Mouse (Mus musculus): Measurements from ENCODE around the gene Tpbg. TPM values are rescaled to one million over a fixed set of nuclear protein-coding genes. Genes with fewer than 3 reads are reported as not detected.

Tpbg gene
- polyA plus RNA-seq, 1 experiment: not detected

- Histone ChIP-seq H3K27ac (ENCODE audit: control insufficient read depth, insufficient read depth, low read depth, low read length, poor library complexity) (no peak overlapping the region), H3K4me1 (ENCODE audit: control insufficient read depth, insufficient read depth, low read length) (no peaks in the 10 kb centered on the region), H3K4me3 (replicated peaks; ENCODE audit: control insufficient read depth, low read depth, low read length) (no peak overlapping the region)
- no peak for TF ChIP-seq POLR2A (IDR thresholded peaks at IDR 0.05; ENCODE audit: borderline replicate concordance, control insufficient read depth, low read depth, low read length)
- no peak for TF ChIP-seq CTCF (IDR thresholded peaks at IDR 0.05; ENCODE audit: control insufficient read depth, insufficient read depth, low read length)
- WGBS: 82% methylated on average over 6 of the region's 6 CpGs
Measured at GRCm38 (mm10) chr9:85862562-85862961, 20.4 kb downstream of the Tpbg start.

- no peak for TF ChIP-seq POLR2A (IDR thresholded peaks at IDR 0.05; ENCODE audit: borderline replicate concordance, control insufficient read depth, low read depth, low read length)
- TF ChIP-seq CTCF (IDR thresholded peaks at IDR 0.05; ENCODE audit: control insufficient read depth, insufficient read depth, low read length): no peak
- no peak overlapping the region for H3K4me3 ChIP-seq (replicated peaks; ENCODE audit: control insufficient read depth, low read depth, low read length)
- H3K27ac ChIP-seq (ENCODE audit: control insufficient read depth, insufficient read depth, low read depth, low read length, poor library complexity): no peak overlapping the region
- 70% methylated on average over 7 of the region's 7 CpGs for WGBS
- H3K4me1 ChIP-seq (ENCODE audit: control insufficient read depth, insufficient read depth, low read length): no peaks in the 10 kb centered on the region
Measured at GRCm38 (mm10) chr9:85872908-85873307, 30.7 kb downstream of the Tpbg start.

GRCm38 (mm10) chr9:85893681-85894080, 51.5 kb downstream of the Tpbg start:
- Histone ChIP-seq H3K27ac (ENCODE audit: control insufficient read depth, insufficient read depth, low read depth, low read length, poor library complexity) (no peak overlapping the region), H3K4me3 (replicated peaks; ENCODE audit: control insufficient read depth, low read depth, low read length) (no peak overlapping the region), H3K4me1 (ENCODE audit: control insufficient read depth, insufficient read depth, low read length) (no peaks in the 10 kb centered on the region)
- no peak for TF ChIP-seq CTCF (IDR thresholded peaks at IDR 0.05; ENCODE audit: control insufficient read depth, insufficient read depth, low read length)
- TF ChIP-seq POLR2A (IDR thresholded peaks at IDR 0.05; ENCODE audit: borderline replicate concordance, control insufficient read depth, low read depth, low read length): no peak
- WGBS: 78% methylated on average over 5 of the region's 5 CpGs

Other genes with a start within 250 kb of the Tpbg start
- 22.7 and 25.8 TPM in 2 replicates for gene Ibtk, start 93.0 kb upstream of the Tpbg start, polyA plus RNA-seq (2011; ENCODE audit: insufficient read depth, insufficient read length, low replicate concordance, missing spikeins)

All from bone marrow, adult 2 months (tissue).